Comparison of ENCODE assay signal across 22 mouse cellular contexts in the genomic region with DNA sequence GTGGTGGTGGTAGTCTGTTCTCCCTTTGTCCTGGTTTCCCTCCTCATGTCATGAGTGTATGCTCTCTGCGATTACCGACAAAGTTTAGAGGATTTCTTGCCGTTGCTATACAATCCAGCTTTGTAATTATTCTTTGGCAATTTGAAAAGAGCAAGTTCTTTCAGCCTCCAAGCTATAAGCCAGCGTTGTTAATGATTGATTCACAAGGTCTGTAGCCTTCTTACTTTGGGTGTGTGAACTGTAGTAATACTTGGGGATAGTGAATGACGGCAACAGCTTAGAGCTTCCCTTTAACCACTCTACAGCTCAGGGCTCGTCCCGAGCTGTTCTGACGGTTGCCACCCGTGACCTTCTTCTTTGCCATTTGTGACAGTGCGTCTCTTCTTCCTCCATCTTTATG. TPM values are rescaled to one million over a fixed set of nuclear protein-coding genes. Genes with fewer than 3 reads are reported as not detected.
DNase-seq lines count a peak whose midpoint lies in the region; ATAC-seq and TF ChIP-seq lines count a peak whose summit lies in the region.
"Had no signal": no experiment of that assay in that cellular context is flagged by ENCODE, and none has a peak within 500 bp of the region (broad histone marks: within the 10 kb centered on the region; RNA-seq: fewer than 3 reads in every experiment).

No protein-coding gene starts in this region.

- no peak overlapping the region for H3K9ac ChIP-seq in intestine, embryonic 15.5 days
- H3K9ac ChIP-seq in intestine, postnatal 0 days (ENCODE audit: low read depth, low read length): no peak overlapping the region
- no peak overlapping the region for H3K9ac ChIP-seq in kidney, embryonic 15.5 days
- no peak overlapping the region for H3K9ac ChIP-seq in intestine, embryonic 16.5 days (ENCODE audit: low read depth, low read length)
- H3K9ac ChIP-seq: hindbrain, embryonic 12.5 days had no signal

- no peaks in the 10 kb centered on the region for H3K4me1 ChIP-seq in intestine, embryonic 15.5 days (replicated peaks)
- no peaks in the 10 kb centered on the region for H3K4me1 ChIP-seq in intestine, postnatal 0 days (replicated peaks; ENCODE audit: control insufficient read depth, insufficient read depth, low read length)
- H3K4me1 ChIP-seq in kidney, embryonic 15.5 days: peaks cover 11% of the 10 kb centered on the region
- peaks cover 5% of the 10 kb centered on the region; the same call in 1 of the 2 replicates for H3K4me1 ChIP-seq in intestine, embryonic 16.5 days (ENCODE audit: control insufficient read depth, insufficient read depth, low read length)
- H3K4me1 ChIP-seq: hindbrain, embryonic 12.5 days had no signal

- no peak overlapping the region for H3K4me3 ChIP-seq in intestine, embryonic 15.5 days (replicated peaks)
- H3K4me3 ChIP-seq in intestine, postnatal 0 days (ENCODE audit: low read depth, low read length): no peak overlapping the region
- no peak overlapping the region for H3K4me3 ChIP-seq in kidney, embryonic 15.5 days (replicated peaks)
- H3K4me3 ChIP-seq in intestine, embryonic 16.5 days (ENCODE audit: low read length): no peak overlapping the region
- H3K4me3 ChIP-seq: embryonic facial prominence, embryonic 10.5 days; erythroblast, embryonic 14.5 days; forebrain, embryonic 10.5 days; gastrocnemius, adult 2 months; hindbrain, embryonic 12.5 days had no signal

- 62% methylated on average over 10 of the region's 10 CpGs for WGBS in intestine, embryonic 15.5 days
- WGBS in intestine, postnatal 0 days: 43% methylated on average over 10 of the region's 10 CpGs
- 68% methylated on average over 10 of the region's 10 CpGs for WGBS in kidney, embryonic 15.5 days
- 57% methylated on average over 10 of the region's 10 CpGs for WGBS in intestine, embryonic 16.5 days

- no peaks in the 10 kb centered on the region for H3K9me3 ChIP-seq in intestine, embryonic 15.5 days
- H3K9me3 ChIP-seq in intestine, postnatal 0 days (ENCODE audit: control insufficient read depth): no peaks in the 10 kb centered on the region
- no peaks in the 10 kb centered on the region for H3K9me3 ChIP-seq in kidney, embryonic 15.5 days (replicated peaks)
- H3K9me3 ChIP-seq in intestine, embryonic 16.5 days (ENCODE audit: control insufficient read depth, low read length): no peaks in the 10 kb centered on the region
- H3K9me3 ChIP-seq: embryonic facial prominence, embryonic 10.5 days; forebrain, embryonic 10.5 days; hindbrain, embryonic 12.5 days had no signal

- no peak for TF ChIP-seq CTCF in intestine, postnatal 0 days (IDR thresholded peaks at IDR 0.05; ENCODE audit: low read depth)

- no peaks in the 10 kb centered on the region for H3K27me3 ChIP-seq in intestine, embryonic 15.5 days (replicated peaks)
- no peaks in the 10 kb centered on the region for H3K27me3 ChIP-seq in intestine, postnatal 0 days (replicated peaks; ENCODE audit: control insufficient read depth, insufficient read depth, low read length)
- no peaks in the 10 kb centered on the region for H3K27me3 ChIP-seq in kidney, embryonic 15.5 days
- no peaks in the 10 kb centered on the region for H3K27me3 ChIP-seq in intestine, embryonic 16.5 days (replicated peaks; ENCODE audit: control insufficient read depth, insufficient read depth, low read length)
- H3K27me3 ChIP-seq: hindbrain, embryonic 12.5 days had no signal

- no peaks in the 10 kb centered on the region for H3K36me3 ChIP-seq in intestine, embryonic 15.5 days
- no peaks in the 10 kb centered on the region for H3K36me3 ChIP-seq in intestine, postnatal 0 days (ENCODE audit: control insufficient read depth, insufficient read depth)
- no peaks in the 10 kb centered on the region; the same call in 1 of the 2 replicates for H3K36me3 ChIP-seq in kidney, embryonic 15.5 days
- no peaks in the 10 kb centered on the region for H3K36me3 ChIP-seq in intestine, embryonic 16.5 days (ENCODE audit: control insufficient read depth, insufficient read depth, low read length)
- H3K36me3 ChIP-seq: hindbrain, embryonic 12.5 days had no signal

- H3K4me2 ChIP-seq in intestine, embryonic 15.5 days (replicated peaks): no peak overlapping the region
- H3K4me2 ChIP-seq in intestine, postnatal 0 days (replicated peaks; ENCODE audit: low read depth): no peak overlapping the region; the same call in 1 of the 2 replicates
- H3K4me2 ChIP-seq in kidney, embryonic 15.5 days: no peak overlapping the region
- no peak overlapping the region for H3K4me2 ChIP-seq in intestine, embryonic 16.5 days (ENCODE audit: low read depth, low read length)
- H3K4me2 ChIP-seq: hindbrain, embryonic 12.5 days had no signal

- no peak overlapping the region for H3K27ac ChIP-seq in intestine, embryonic 15.5 days
- no peak overlapping the region for H3K27ac ChIP-seq in intestine, postnatal 0 days (ENCODE audit: low read depth, low read length)
- H3K27ac ChIP-seq in kidney, embryonic 15.5 days: 0 out of 2 replicates have a peak overlapping the region, but pooled peaks have one; percentile 4
- H3K27ac ChIP-seq in intestine, embryonic 16.5 days (ENCODE audit: low read length): no peak overlapping the region
- H3K27ac ChIP-seq: embryonic facial prominence, embryonic 10.5 days; forebrain, embryonic 10.5 days; gastrocnemius, adult 2 months; hindbrain, embryonic 12.5 days had no signal

- DNase-seq in kidney, postnatal 25 days: no peak
- peak; percentile 25 for DNase-seq in yolk sac, embryonic 10.5 days (ENCODE audit: low spot score)
- no peak for DNase-seq in adrenal gland, postnatal 36 days
- DNase-seq: adrenal gland, postnatal 14 days; cerebellum, adult 18-20 months; cerebellum, adult 9-11 months; cerebellum, postnatal 36 days; gastrocnemius, adult 2 months; gastrocnemius, postnatal 25 days; heart, postnatal 10 days; heart, postnatal 4 days had no signal

- ATAC-seq in intestine, embryonic 15.5 days: peak; percentile 77
- ATAC-seq in intestine, postnatal 0 days: no peak
- ATAC-seq in kidney, embryonic 15.5 days (replicated peaks; ENCODE audit: low FRiP score): no peak
- peak; percentile 81 for ATAC-seq in intestine, embryonic 16.5 days
- ATAC-seq: activated CD4-positive, CD25-positive, alpha-beta regulatory T cell, adult 4 months; forebrain, embryonic 14.5 days had no signal

RNA-seq across cellular contexts. Expression of gene Ptpn13, which starts 39.8 kb away (rescaled TPM):
- 5.5 TPM in 2 replicates for polyA plus RNA-seq in intestine, embryonic 15.5 days (2015; fragmentation: Nextera tagmentation; extraction: Ambion mirVana)
- polyA plus RNA-seq in intestine, postnatal 0 days (2015; fragmentation: Nextera tagmentation; extraction: Ambion mirVana): 0.90 and 1.3 TPM in 2 replicates
- polyA plus RNA-seq in kidney, embryonic 15.5 days (2015; fragmentation: Nextera tagmentation; extraction: Ambion mirVana): 29.8 and 30.9 TPM in 2 replicates
- 3.1 and 3.2 TPM in 2 replicates for polyA plus RNA-seq in intestine, embryonic 16.5 days (2015; fragmentation: Nextera tagmentation; extraction: Ambion mirVana)
- 10 to 100 TPM; 18.7 to 42.8 TPM for total RNA-seq in adrenal gland, postnatal 36 days (2021)
- total RNA-seq: granulocyte monocyte progenitor cell, adult 5-6 weeks had no signal

Comparison
In these comparisons a context has a peak if more than half of its experiments do, and no peak if none do; other contexts are left out.
1. ATAC-seq: peak in intestine, embryonic 15.5 days (single experiment) and intestine, embryonic 16.5 days (single experiment); none in intestine, postnatal 0 days (single experiment) and kidney, embryonic 15.5 days (single experiment).